Mouse (Mus musculus) liver, adult 2 months (tissue): ENCODE data around the gene Klhl1. TPM values are rescaled to one million over a fixed set of nuclear protein-coding genes. Genes with fewer than 3 reads are reported as not detected.
"Not testable (repeated sequence)": the region's sequence is repeated elsewhere in the genome, so short reads cannot be mapped to it uniquely, and the experiment has no call there.

Experiments
- DNase-seq: peaks from one replicate; pipeline ENCODE4 v3.0.0-alpha.2; 2011; ENCODE audit warnings: low read depth, low spot score; ENCODE audit errors: extremely low read depth
- H3K27ac ChIP-seq: fragments of 200-500 bp; replicated peaks from 2 replicates; pipeline ENCODE4 v1.5.1; 2012; ENCODE audit warnings: low read depth, mild to moderate bottlenecking, control low read depth, inconsistent platforms, low read length; ENCODE audit not compliant: insufficient read depth
- H3K27me3 ChIP-seq: fragments of 200-500 bp; 2 replicates; pipeline ENCODE4 v1.6.1; 2012; ENCODE audit warnings: mild to moderate bottlenecking, moderate library complexity, low read length, inconsistent platforms; ENCODE audit not compliant: control insufficient read depth, insufficient read depth
- H3K36me3 ChIP-seq: fragments of 200-500 bp; 2 replicates; pipeline ENCODE4 v1.6.1; 2012; ENCODE audit warnings: low read length, inconsistent platforms; ENCODE audit not compliant: control insufficient read depth, insufficient read depth
- H3K4me1 ChIP-seq: fragments of 200-500 bp; 2 replicates; pipeline ENCODE4 v1.6.1; 2011; ENCODE audit warnings: low read length; ENCODE audit not compliant: control insufficient read depth, insufficient read depth
- H3K4me3 ChIP-seq: fragments of 200-500 bp; 2 replicates; pipeline ENCODE4 v1.5.1; 2011; ENCODE audit warnings: low read depth, mild to moderate bottlenecking, control low read depth, low read length, moderate library complexity; ENCODE audit not compliant: insufficient read depth
- H3K79me2 ChIP-seq: fragments of 200-500 bp; 2 replicates; pipeline ENCODE4 v1.6.1; 2012; ENCODE audit warnings: inconsistent platforms, mild to moderate bottlenecking, low read length, moderate library complexity; ENCODE audit not compliant: control insufficient read depth, insufficient read depth
- H3K9ac ChIP-seq: fragments of 200-500 bp; 2 replicates; pipeline ENCODE4 v1.6.1; 2012; ENCODE audit warnings: low read depth, mild to moderate bottlenecking, control low read depth, inconsistent platforms, low read length
- CTCF ChIP-seq: fragments of 200-500 bp; IDR thresholded peaks from 2 replicates; pipeline ENCODE4 v1.5.1; 2011; ENCODE audit warnings: low read depth, low read length, control low read depth
- POLR2A ChIP-seq: fragments of 200-500 bp; IDR thresholded peaks from 2 replicates; pipeline ENCODE4 v1.6.1; 2011; ENCODE audit warnings: low read length, control low read depth; ENCODE audit not compliant: insufficient read depth; ENCODE audit errors: extremely low read depth
- WGBS: fragments of 180-500 bp; shearing (Covaris S2); methylation state at CpG from one replicate; pipeline ENCODE4 v1.1.7; 2018; 5-methylcytosine and 5-hydroxymethylcytosine counted together
- polyA plus RNA-seq: library from polyadenylated mRNA; depleted of rRNA; stranded (reverse); fragments of >200 nt; gene quantifications from 2 replicates; pipeline ENCODE4 v1.2.3, GENCODE M21; 2012
- total RNA-seq: library from RNA; depleted of rRNA; stranded (reverse); fragments of >200 nt; gene quantifications from 2 replicates; pipeline ENCODE4 v1.2.3, GENCODE M21; 2014

Gene Klhl1
- total and polyA plus RNA-seq, 2 experiments = not detected

DNA sequence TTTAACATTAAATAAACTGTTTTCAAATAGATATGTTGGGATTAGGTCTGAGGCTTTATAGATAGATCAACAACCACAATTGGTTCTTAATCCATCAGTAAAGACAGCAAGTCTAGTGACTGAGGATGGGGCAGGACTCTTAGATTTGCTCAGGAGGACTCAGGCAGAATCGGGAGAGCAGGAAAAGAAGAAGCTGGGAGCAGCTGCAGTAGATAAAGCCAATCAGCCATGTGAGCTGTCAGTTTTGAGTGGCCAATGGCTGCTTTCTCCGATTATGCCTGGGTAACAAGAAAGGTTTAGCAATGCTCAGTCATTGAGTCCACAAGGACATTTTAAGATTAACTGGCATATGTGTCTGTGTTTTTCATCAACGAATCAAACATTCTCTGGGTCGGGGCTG is 187.8 kb downstream of the Klhl1 start:
- no peak for DNase-seq
- H3K4me3 ChIP-seq = no peak overlapping the region
- 62% methylated on average over 4 of the region's 4 CpGs for WGBS
- no peak overlapping the region for H3K27ac ChIP-seq
- no peaks in the 10 kb centered on the region for H3K79me2 ChIP-seq
- H3K27me3 ChIP-seq = no peaks in the 10 kb centered on the region
- H3K4me1 ChIP-seq = no peaks in the 10 kb centered on the region
- no peaks in the 10 kb centered on the region for H3K36me3 ChIP-seq
- TF ChIP-seq POLR2A (no peak), CTCF (no peak)
- H3K9ac ChIP-seq = no peak overlapping the region

GRCm38 (mm10) chr14:96217805-96218441 is 301.0 kb downstream of the Klhl1 start:
- Histone ChIP-seq H3K4me1 (no peaks in the 10 kb centered on the region), H3K9ac (no peak overlapping the region), H3K4me3 (no peak overlapping the region), H3K79me2 (no peaks in the 10 kb centered on the region), H3K36me3 (no peaks in the 10 kb centered on the region), H3K27me3 (no peaks in the 10 kb centered on the region), H3K27ac (no peak overlapping the region)
- 61% methylated on average over 6 of the region's 6 CpGs for WGBS
- TF ChIP-seq CTCF (no peak), POLR2A (no peak)
- DNase-seq = no peak

- not testable (repeated sequence) for H3K36me3 ChIP-seq, H3K4me3 ChIP-seq, H3K4me1 ChIP-seq, H3K79me2 ChIP-seq, DNase-seq, H3K27me3 ChIP-seq, H3K27ac ChIP-seq, H3K9ac ChIP-seq
- 91% methylated on average over 15 of the region's 16 CpGs for WGBS
These were observed 324.1 kb downstream of the Klhl1 start for GRCm38 (mm10) chr14:96194795-96195194.

GRCm38 (mm10) chr14:96174546-96174945 is 344.4 kb downstream of the Klhl1 start:
- 66% methylated on average over 2 of the region's 2 CpGs for WGBS
- Histone ChIP-seq H3K27ac (no peak overlapping the region), H3K4me3 (no peak overlapping the region), H3K4me1 (no peaks in the 10 kb centered on the region), H3K9ac (no peak overlapping the region), H3K27me3 (no peaks in the 10 kb centered on the region), H3K36me3 (no peaks in the 10 kb centered on the region), H3K79me2 (no peaks in the 10 kb centered on the region)
- DNase-seq = no peak
- no peak for TF ChIP-seq POLR2A
- TF ChIP-seq CTCF = no peak

GRCm38 (mm10) chr14:96143137-96143536 is 375.8 kb downstream of the Klhl1 start:
- 71% methylated on average over 9 of the region's 9 CpGs for WGBS
- Histone ChIP-seq H3K27me3 (no peaks in the 10 kb centered on the region), H3K9ac (no peak overlapping the region), H3K4me1 (no peaks in the 10 kb centered on the region), H3K4me3 (no peak overlapping the region), H3K27ac (no peak overlapping the region), H3K79me2 (no peaks in the 10 kb centered on the region), H3K36me3 (no peaks in the 10 kb centered on the region)
- TF ChIP-seq POLR2A (no peak), CTCF (no peak)
- no peak for DNase-seq

- Histone ChIP-seq H3K27me3 (no peaks in the 10 kb centered on the region), H3K4me1 (no peaks in the 10 kb centered on the region), H3K27ac (no peak overlapping the region), H3K36me3 (no peaks in the 10 kb centered on the region), H3K79me2 (no peaks in the 10 kb centered on the region), H3K9ac (no peak overlapping the region), H3K4me3 (no peak overlapping the region)
- no peak for TF ChIP-seq CTCF
- TF ChIP-seq POLR2A = no peak
- WGBS = 89% methylated on average over 2 of the region's 2 CpGs
- no peak for DNase-seq
These were observed 378.7 kb downstream of the Klhl1 start for GRCm38 (mm10) chr14:96140246-96140645.

DNA sequence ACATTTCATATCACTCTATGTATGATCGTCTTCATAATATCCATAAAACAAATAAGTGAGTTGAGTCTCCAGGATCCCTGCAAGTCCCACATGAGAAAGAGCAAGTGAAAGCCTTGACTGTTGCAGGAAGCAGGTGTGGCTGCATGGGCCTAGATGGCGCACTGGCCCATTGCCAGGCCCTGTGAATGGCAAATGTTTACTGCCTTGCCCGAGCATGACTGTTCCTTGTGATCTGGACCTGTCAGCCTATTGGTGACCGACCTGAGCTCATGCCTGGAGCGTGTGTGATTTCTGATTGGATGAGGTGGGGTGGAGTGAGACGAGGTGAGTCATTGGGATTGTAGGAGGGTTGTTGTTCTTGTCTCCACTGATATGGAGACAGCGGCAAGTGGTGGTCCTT is 411.5 kb downstream of the Klhl1 start:
- WGBS = 76% methylated on average over 7 of the region's 7 CpGs
- Histone ChIP-seq H3K36me3 (no peaks in the 10 kb centered on the region), H3K4me1 (no peaks in the 10 kb centered on the region), H3K79me2 (no peaks in the 10 kb centered on the region), H3K4me3 (no peak overlapping the region), H3K27ac (no peak overlapping the region), H3K27me3 (no peaks in the 10 kb centered on the region), H3K9ac (no peak overlapping the region)
- no peak for TF ChIP-seq POLR2A
- no peak for TF ChIP-seq CTCF
- no peak for DNase-seq
